Mouse (Mus musculus): Measurements from ENCODE around the gene Traf3.

GRCm38 (mm10) chr12:111237611-111238188, 71.5 kb downstream of the Traf3 start:
- TF ChIP-seq CTCF (IDR thresholded peaks at IDR 0.05; ENCODE audit: extremely low read depth, insufficient read depth, insufficient read length, insufficient replicate concordance) (no peak), POLR2A (IDR thresholded peaks at IDR 0.05; ENCODE audit: low read depth, low read length) (no peak)

All from spleen, adult 2 months (tissue).